Mouse (Mus musculus) midbrain, embryonic 14.5 days (tissue): ENCODE results near the gene Ap3m1. TPM values are rescaled to one million over a fixed set of nuclear protein-coding genes. Genes with fewer than 3 reads are reported as not detected.

Experiments used
- ATAC-seq: fragments of 200-750 bp; cut with Nextera tagmentation; 2 replicates; pipeline ENCODE4 v1.8.0; 2017; ENCODE audit warnings: moderate number of reproducible peaks, moderate library complexity; ENCODE audit not compliant: low FRiP score, low TSS enrichment
- DNase-seq: peaks from one replicate; pipeline ENCODE4 v3.0.0-alpha.2; 2015
- H3K27ac ChIP-seq: fragments of 300-500 bp; sonication (generic); replicated peaks from 2 replicates; pipeline ENCODE4 v1.5.1; 2014; ENCODE audit warnings: mild to moderate bottlenecking, low read depth, low read length, moderate library complexity
- H3K27me3 ChIP-seq: fragments of 300-500 bp; sonication (generic); 2 replicates; pipeline ENCODE4 v1.6.1; 2014; ENCODE audit warnings: low read length, control low read depth, mixed read lengths; ENCODE audit not compliant: control insufficient read depth, insufficient read depth
- H3K36me3 ChIP-seq: fragments of 300-500 bp; sonication (generic); 2 replicates; pipeline ENCODE4 v1.6.1; 2014; ENCODE audit warnings: low read length, control low read depth; ENCODE audit not compliant: control insufficient read depth, insufficient read depth
- H3K4me1 ChIP-seq: fragments of 300-500 bp; sonication (generic); 2 replicates; pipeline ENCODE4 v1.6.1; 2014; ENCODE audit warnings: mild to moderate bottlenecking, antibody characterized with exemption, low read length, control low read depth; ENCODE audit not compliant: control insufficient read depth, insufficient read depth
- H3K4me2 ChIP-seq: fragments of 300-500 bp; sonication (generic); 2 replicates; pipeline ENCODE4 v1.6.1; 2014; ENCODE audit warnings: mild to moderate bottlenecking, low read length, moderate library complexity
- H3K4me3 ChIP-seq: fragments of 300-500 bp; sonication (generic); replicated peaks from 2 replicates; pipeline ENCODE4 v1.5.1; 2014; ENCODE audit warnings: low read depth, low read length
- H3K9ac ChIP-seq: fragments of 300-500 bp; sonication (generic); replicated peaks from 2 replicates; pipeline ENCODE4 v1.6.1; 2014; ENCODE audit warnings: mild to moderate bottlenecking, low read length, moderate library complexity
- H3K9me3 ChIP-seq: fragments of 300-500 bp; sonication (generic); 2 replicates; pipeline ENCODE4 v1.6.1; 2016; ENCODE audit warnings: low read length, control low read depth, mixed read lengths; ENCODE audit not compliant: control insufficient read depth
- WGBS: fragments of 180-500 bp; shearing (Covaris S2); extraction: QIAGEN DNeasy Blood & Tissue Kit; methylation state at CpG from one replicate; pipeline ENCODE4 v1.1.7; 2014; 5-methylcytosine and 5-hydroxymethylcytosine counted together
- polyA plus RNA-seq: library from polyadenylated mRNA; unstranded; fragments of >200 nt; fragmentation: Nextera tagmentation; extraction: Ambion mirVana; gene quantifications from 2 replicates; pipeline ENCODE4 v1.2.1, GENCODE M21; 2014

Ap3m1 gene
- polyA plus RNA-seq, 1 experiment from 2014 or later: 112 TPM

DNA sequence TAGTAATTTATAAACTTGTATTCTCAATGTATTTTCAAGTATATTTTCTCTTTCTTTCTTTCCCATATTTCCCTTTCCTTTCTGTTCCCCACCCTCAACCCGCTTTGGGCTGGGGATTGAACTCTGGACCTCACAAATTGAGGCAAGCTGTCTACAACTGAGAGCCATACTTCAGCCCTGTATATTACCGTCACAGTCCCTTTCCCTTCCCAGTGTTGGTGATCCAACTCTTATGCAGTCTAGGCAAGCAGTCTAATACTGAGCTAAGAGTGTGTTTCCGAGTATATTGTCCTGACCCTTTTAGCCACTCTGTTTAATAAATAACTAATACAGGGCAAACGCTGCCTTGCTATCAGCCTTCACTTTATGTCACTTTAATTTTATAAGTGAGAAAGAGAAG lies 52.7 kb downstream of the Ap3m1 start:
- H3K27ac ChIP-seq: no peak overlapping the region
- 0 out of 2 replicates have a peak, but pooled peaks cover 4% of the 10 kb centered on the region for H3K36me3 ChIP-seq
- H3K9ac ChIP-seq: no peak overlapping the region
- H3K4me3 ChIP-seq: no peak overlapping the region
- DNase-seq (no peak), ATAC-seq (no peak)
- no peak overlapping the region for H3K4me2 ChIP-seq
- no peaks in the 10 kb centered on the region for H3K9me3 ChIP-seq
- no peaks in the 10 kb centered on the region for H3K4me1 ChIP-seq
- H3K27me3 ChIP-seq: no peaks in the 10 kb centered on the region
- WGBS: 86% methylated on average over 4 of the region's 4 CpGs

DNA sequence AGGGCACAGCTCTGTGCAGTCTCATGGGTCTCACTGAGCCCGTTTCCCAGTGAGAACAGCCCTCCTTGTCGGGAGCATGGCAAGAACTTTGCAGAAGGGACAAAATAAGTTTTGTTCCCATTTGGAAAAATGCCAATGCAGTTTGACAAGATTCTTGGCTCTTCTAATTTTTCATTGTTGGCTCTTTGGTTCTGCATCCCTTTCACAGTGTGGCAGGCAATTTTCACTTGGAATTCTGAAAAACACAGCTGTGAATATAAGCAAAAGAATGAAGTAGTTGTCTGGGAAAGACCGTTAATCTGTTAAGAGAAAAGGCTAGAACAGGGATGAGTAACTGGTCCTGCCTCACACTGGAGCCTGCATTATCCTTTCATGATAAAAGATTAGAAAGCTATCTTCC lies 54.8 kb downstream of the Ap3m1 start:
- Histone ChIP-seq H3K36me3 (no peaks in the 10 kb centered on the region), H3K9ac (no peak overlapping the region), H3K4me3 (no peak overlapping the region), H3K9me3 (no peaks in the 10 kb centered on the region), H3K4me1 (no peaks in the 10 kb centered on the region), H3K27me3 (no peaks in the 10 kb centered on the region), H3K4me2 (no peak overlapping the region), H3K27ac (no peak overlapping the region)
- ATAC-seq (no peak), DNase-seq (peak; percentile 20)
- WGBS: 55% methylated on average over 3 of the region's 3 CpGs

DNA sequence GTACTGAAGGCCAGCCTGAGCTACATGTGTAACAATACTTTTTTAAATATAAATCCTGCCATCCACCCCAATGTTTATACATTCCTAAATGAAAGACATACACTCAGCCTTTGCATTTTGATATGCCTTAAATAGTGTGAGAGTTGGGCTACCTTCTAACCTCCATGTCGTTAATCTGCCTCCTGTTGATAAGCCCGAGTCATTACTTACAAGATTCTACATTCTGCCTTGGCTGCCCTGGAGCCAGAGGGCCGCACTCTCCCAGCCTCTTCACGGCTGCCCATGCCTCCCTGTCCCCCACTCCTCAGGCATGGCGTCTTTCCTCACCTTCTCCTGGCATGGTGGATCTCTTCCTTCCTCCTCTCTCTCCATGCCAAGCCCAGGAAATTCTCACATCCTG lies 55.9 kb downstream of the Ap3m1 start:
- 81% methylated on average over 5 of the region's 5 CpGs for WGBS
- no peaks in the 10 kb centered on the region for H3K36me3 ChIP-seq
- ATAC-seq: no peak

DNA sequence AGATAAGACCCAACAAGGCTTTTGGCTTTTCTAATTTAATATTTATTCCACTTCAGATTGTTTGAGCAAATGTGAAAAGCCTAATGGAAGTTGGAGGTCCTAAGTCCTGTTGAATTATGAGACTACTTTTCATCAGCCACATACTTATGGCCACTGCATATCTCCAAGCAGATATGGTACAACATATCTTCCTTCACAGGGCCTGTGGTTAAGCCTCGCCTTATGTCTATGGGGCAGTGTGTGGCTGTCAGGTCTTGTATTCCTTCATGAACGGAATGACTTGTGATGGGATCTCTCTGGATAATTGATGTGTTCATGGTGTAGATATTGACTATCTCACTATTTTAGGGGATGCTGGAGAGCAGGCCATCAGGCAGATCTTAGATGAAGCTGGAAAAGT lies 56.8 kb downstream of the Ap3m1 start:
- Histone ChIP-seq H3K9ac (no peak overlapping the region), H3K4me1 (no peaks in the 10 kb centered on the region), H3K36me3 (no peaks in the 10 kb centered on the region), H3K27me3 (no peaks in the 10 kb centered on the region), H3K4me3 (no peak overlapping the region), H3K4me2 (no peak overlapping the region), H3K9me3 (no peaks in the 10 kb centered on the region), H3K27ac (no peak overlapping the region)
- ATAC-seq (no peak), DNase-seq (no peak)
- WGBS: 93% methylated on average over 2 of the region's 2 CpGs

More for the DNA sequence above, 55.9 kb downstream of the Ap3m1 start:
- no peaks in the 10 kb centered on the region for H3K4me1 ChIP-seq
- no peak overlapping the region for H3K9ac ChIP-seq
- DNase-seq: no peak
- H3K9me3 ChIP-seq: no peaks in the 10 kb centered on the region
- H3K27ac ChIP-seq: no peak overlapping the region
- no peak overlapping the region for H3K4me2 ChIP-seq
- H3K27me3 ChIP-seq: no peaks in the 10 kb centered on the region
- H3K4me3 ChIP-seq: no peak overlapping the region

DNA sequence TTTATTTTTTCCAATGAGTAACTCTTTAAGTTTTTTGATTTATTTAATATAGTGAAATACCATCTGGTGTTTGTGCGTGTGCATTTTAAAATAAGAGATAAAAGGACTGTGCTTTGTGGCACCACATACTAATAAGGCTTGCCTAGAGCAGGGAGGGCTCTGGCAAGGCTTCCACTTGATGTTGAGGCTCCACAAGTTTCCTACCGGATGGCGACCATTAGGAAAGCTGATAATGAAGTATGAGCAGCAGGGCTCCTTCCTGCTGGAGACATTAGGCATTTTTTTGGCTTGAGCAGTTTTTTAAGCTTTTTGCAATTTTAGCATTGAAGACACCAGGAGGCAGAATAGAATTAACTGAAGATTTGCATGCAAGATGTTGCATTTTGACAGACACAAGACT lies 57.8 kb downstream of the Ap3m1 start:
- no peaks in the 10 kb centered on the region for H3K36me3 ChIP-seq
- H3K4me2 ChIP-seq: no peak overlapping the region
- WGBS: 89% methylated on average over 3 of the region's 3 CpGs
- H3K4me3 ChIP-seq: no peak overlapping the region
- ATAC-seq: no peak
- no peaks in the 10 kb centered on the region for H3K27me3 ChIP-seq
- no peaks in the 10 kb centered on the region for H3K9me3 ChIP-seq
- H3K4me1 ChIP-seq: no peaks in the 10 kb centered on the region
- H3K9ac ChIP-seq: no peak overlapping the region
- H3K27ac ChIP-seq: no peak overlapping the region
- no peak for DNase-seq

DNA sequence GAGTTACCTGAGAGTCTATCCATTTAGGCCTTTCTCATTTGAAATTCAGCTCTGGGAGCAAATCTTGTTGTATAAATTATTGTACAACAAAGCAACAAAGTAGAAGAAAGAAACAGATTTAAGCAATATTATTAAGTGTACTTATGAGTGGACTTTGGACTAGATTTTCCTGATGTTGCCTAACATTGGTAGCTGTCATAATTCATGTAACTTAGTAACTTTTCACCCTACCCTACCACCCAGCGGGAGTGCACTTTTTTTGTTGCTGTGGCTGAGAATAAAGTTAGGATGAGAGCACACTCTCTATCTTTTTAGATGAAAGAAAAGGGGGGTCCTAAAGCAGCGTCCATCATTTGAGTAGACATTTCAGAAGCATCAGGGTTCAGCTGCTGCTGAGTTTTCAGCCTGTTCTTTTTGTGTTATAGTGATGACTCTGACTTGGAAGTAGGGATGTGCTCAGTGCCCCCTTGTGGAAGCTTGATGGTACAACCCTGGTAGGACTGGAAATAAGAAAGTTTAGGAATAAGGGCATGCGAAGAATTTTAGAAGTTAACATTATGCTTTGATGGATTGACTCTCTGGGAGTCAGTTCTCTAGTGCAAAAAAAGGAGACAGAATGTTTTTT lies 59.1 kb downstream of the Ap3m1 start:
- Histone ChIP-seq H3K9ac (no peak overlapping the region), H3K9me3 (no peaks in the 10 kb centered on the region), H3K27ac (no peak overlapping the region), H3K4me1 (no peaks in the 10 kb centered on the region), H3K36me3 (no peaks in the 10 kb centered on the region), H3K27me3 (no peaks in the 10 kb centered on the region), H3K4me3 (no peak overlapping the region), H3K4me2 (no peak overlapping the region)
- WGBS: 56% methylated on average over 3 of the region's 3 CpGs
- peak; percentile 82 for DNase-seq
- ATAC-seq: no peak

DNA sequence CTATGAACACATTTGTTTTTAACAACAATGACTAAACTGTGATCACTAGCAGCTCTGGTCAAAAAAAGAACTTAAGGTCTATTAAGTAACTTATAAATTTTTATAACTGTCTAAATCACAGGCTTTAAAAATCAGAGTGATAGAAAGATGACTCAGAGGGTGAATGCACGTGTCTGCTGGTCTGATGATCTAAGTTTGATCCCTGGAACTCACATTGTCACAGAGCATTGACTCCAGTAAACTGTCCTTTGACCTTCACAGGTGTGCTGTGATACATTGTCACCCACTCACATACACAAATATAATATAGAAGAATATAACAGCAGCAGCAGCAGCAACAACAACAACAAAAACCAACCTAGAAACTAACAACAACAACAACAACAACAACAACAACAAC lies 60.8 kb downstream of the Ap3m1 start:
- 90% methylated on average over 1 of the region's 1 CpGs for WGBS
- no peaks in the 10 kb centered on the region for H3K27me3 ChIP-seq
- no peak overlapping the region for H3K9ac ChIP-seq
- H3K4me1 ChIP-seq: no peaks in the 10 kb centered on the region
- no peak overlapping the region for H3K4me3 ChIP-seq
- no peak overlapping the region for H3K27ac ChIP-seq
- no peaks in the 10 kb centered on the region for H3K36me3 ChIP-seq
- H3K9me3 ChIP-seq: no peaks in the 10 kb centered on the region
- ATAC-seq: no peak
- H3K4me2 ChIP-seq: no peak overlapping the region
- DNase-seq: no peak

DNA sequence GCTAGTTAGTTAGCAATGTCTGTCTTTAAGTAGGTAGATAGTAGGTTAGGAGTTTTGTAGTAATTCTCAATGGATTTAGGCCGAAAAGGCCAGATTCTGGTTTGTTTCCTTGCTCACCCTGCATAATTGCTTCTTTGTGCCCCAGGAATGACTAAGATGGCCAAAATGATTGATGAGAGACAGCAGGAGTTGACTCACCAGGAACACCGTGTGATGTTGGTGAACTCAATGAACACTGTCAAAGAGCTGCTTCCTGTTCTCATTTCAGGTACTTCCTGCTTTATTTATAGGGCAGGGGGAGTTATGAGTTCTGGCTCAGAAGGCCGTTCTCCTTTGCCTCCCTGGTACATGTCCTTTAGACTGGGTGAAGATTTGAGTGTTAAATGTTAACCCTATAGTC lies 66.8 kb downstream of the Ap3m1 start:
- no peak for DNase-seq

DNA sequence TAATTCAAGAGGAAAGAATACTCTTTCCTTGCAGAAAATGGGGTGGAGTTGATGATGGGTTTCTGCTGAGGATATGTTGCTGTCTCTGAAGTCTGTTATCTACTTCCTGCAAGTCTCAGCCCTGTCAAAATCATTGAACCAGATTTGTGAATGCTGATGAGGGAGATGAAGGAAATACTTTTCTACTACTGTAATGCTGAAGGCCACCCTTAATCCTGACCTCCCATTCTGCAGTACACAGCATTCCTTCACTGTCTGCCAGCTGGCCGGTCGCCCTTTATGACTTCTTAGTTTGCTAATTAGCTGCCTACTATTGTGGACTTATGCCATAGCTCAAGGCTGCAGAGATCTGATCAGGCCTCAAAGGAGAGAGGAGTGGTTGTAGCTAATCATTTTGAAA lies 68.5 kb downstream of the Ap3m1 start:
- DNase-seq (peak; percentile 42), ATAC-seq (no peak)
- Histone ChIP-seq H3K4me1 (no peaks in the 10 kb centered on the region), H3K9me3 (no peaks in the 10 kb centered on the region), H3K9ac (no peak overlapping the region), H3K27me3 (no peaks in the 10 kb centered on the region), H3K4me3 (no peak overlapping the region), H3K4me2 (no peak overlapping the region), H3K36me3 (no peaks in the 10 kb centered on the region), H3K27ac (no peak overlapping the region)
- 43% methylated on average over 2 of the region's 2 CpGs for WGBS

More for the DNA sequence above, 66.8 kb downstream of the Ap3m1 start:
- H3K4me1 ChIP-seq: no peaks in the 10 kb centered on the region
- no peaks in the 10 kb centered on the region for H3K27me3 ChIP-seq
- no peaks in the 10 kb centered on the region for H3K9me3 ChIP-seq
- no peaks in the 10 kb centered on the region for H3K36me3 ChIP-seq
- no peak for ATAC-seq
- no peak overlapping the region for H3K9ac ChIP-seq
- WGBS: 85% methylated on average over 3 of the region's 3 CpGs
- H3K27ac ChIP-seq: no peak overlapping the region
- H3K4me2 ChIP-seq: no peak overlapping the region
- H3K4me3 ChIP-seq: no peak overlapping the region
